Mouse (Mus musculus) liver, embryonic 14.5 days (tissue): ENCODE data around the gene Fam131a.

ENCODE experiments used
- CTCF ChIP-seq: IDR thresholded peaks from 2 replicates; pipeline ENCODE4 v1.5.1; 2016; ENCODE audit warnings: antibody characterized with exemption, low read depth, control low read depth
- EP300 ChIP-seq: IDR thresholded peaks from 2 replicates; pipeline ENCODE4 v1.6.1; 2016; ENCODE audit warnings: antibody characterized with exemption, low read depth

DNA sequence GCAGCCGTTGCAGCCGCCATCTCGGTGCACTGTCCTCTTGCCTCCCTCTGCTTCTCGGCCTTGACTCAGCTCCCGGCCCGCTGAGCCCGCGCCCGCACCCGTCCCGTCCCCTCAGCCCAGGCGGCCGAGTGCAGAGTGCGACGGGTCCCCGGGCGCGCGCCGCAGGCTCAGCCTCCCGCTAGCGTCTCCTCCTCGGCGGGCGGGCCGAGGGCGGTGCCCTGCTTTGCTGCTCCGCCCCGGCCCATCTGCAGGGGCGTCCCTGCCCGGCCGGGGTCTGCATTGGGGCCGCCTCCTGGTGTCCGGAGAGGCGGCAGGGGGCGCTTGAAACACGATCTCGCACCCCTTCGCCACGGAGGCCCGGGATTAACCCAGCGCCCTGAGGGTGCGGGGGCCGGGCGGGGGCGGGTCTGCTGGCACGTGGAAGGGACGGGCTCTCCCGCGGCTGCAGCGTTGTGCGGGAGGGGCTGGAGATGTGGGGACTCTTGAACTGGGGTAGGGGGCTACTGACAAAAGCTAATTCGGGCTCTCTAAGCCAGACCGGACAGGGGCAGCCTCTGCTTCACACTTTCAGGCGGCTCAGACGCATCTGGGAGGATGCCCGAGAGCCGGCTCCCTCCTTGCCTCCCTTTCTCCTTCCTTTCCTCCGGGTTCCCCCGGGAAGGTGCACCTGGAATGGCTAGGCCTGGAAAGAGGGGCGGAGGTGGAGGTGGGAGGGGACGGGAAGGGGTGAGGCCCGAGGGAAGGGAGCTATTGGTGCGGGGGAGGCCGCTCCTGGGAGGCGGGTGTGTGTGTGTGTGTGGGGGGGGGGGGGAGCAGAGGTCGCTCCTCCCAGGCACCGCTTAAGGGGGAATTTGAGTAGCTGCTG lies 23.2 kb downstream of the Fam131a start:
- TF ChIP-seq CTCF (peak; percentile 4; the same call in 1 of the 2 replicates), EP300 (no peak)
